Mouse (Mus musculus) forebrain, postnatal 0 days (tissue): ENCODE measurements around the gene Plod2. TPM values are rescaled to one million over a fixed set of nuclear protein-coding genes. Genes with fewer than 3 reads are reported as not detected.

Experiments used
- ATAC-seq: fragments of 200-750 bp; cut with Nextera tagmentation; 2 replicates; pipeline ENCODE4 v1.8.0; 2017; ENCODE audit warnings: mild to moderate bottlenecking, moderate library complexity
- DNase-seq: peaks from one replicate; pipeline ENCODE4 v3.0.0-alpha.2; 2015
- H3K27ac ChIP-seq: fragments of 300-500 bp; sonication (generic); 2 replicates; pipeline ENCODE4 v1.5.1; 2014; ENCODE audit warnings: low read depth, mild to moderate bottlenecking, antibody characterized with exemption, low read length, moderate library complexity, mixed read lengths
- H3K27me3 ChIP-seq: fragments of 300-500 bp; sonication (generic); 2 replicates; pipeline ENCODE4 v1.6.1; 2014; ENCODE audit warnings: mild to moderate bottlenecking, low read length, mixed read lengths; ENCODE audit not compliant: insufficient read depth
- H3K36me3 ChIP-seq: fragments of 300-500 bp; sonication (generic); 2 replicates; pipeline ENCODE4 v1.6.1; 2014; ENCODE audit warnings: mild to moderate bottlenecking, moderate library complexity; ENCODE audit not compliant: insufficient read depth
- H3K4me1 ChIP-seq: fragments of 300-500 bp; sonication (generic); 2 replicates; pipeline ENCODE4 v1.6.1; 2014; ENCODE audit warnings: antibody characterized with exemption; ENCODE audit not compliant: insufficient read depth
- H3K4me2 ChIP-seq: fragments of 300-500 bp; sonication (generic); 2 replicates; pipeline ENCODE4 v1.6.1; 2014; ENCODE audit warnings: low read depth, mild to moderate bottlenecking, moderate library complexity
- H3K4me3 ChIP-seq: fragments of 300-500 bp; sonication (generic); 2 replicates; pipeline ENCODE4 v1.5.1; 2014; ENCODE audit warnings: low read depth, low read length, mixed read lengths
- H3K9ac ChIP-seq: fragments of 300-500 bp; sonication (generic); 2 replicates; pipeline ENCODE4 v1.6.1; 2014; ENCODE audit warnings: mild to moderate bottlenecking
- H3K9me3 ChIP-seq: fragments of 300-500 bp; sonication (generic); 2 replicates; pipeline ENCODE4 v1.6.1; 2016; ENCODE audit warnings: low read length
- CTCF ChIP-seq: sonication (generic); IDR thresholded peaks from 2 replicates; pipeline ENCODE4 v1.5.1; 2016; ENCODE audit warnings: antibody characterized with exemption, control low read depth, low read depth
- WGBS: fragments of 180-500 bp; shearing (Covaris S2); extraction: QIAGEN DNeasy Blood & Tissue Kit; methylation state at CpG from one replicate; pipeline ENCODE4 v1.1.7; 2014; 5-methylcytosine and 5-hydroxymethylcytosine counted together
- polyA plus RNA-seq: library from polyadenylated mRNA; unstranded; fragments of >200 nt; fragmentation: Nextera tagmentation; extraction: Ambion mirVana; gene quantifications from 2 replicates; pipeline ENCODE4 v1.2.1, GENCODE M21; 2015
- total RNA-seq: library from RNA; depleted of rRNA; stranded (reverse); fragments of >200 nt; gene quantifications from 2 replicates; pipeline ENCODE4 v1.2.3, GENCODE M21; 2014

Gene Plod2
- total and polyA plus RNA-seq, 2 experiments from 2014 or later, result 6.2 to 17.4 TPM

DNA sequence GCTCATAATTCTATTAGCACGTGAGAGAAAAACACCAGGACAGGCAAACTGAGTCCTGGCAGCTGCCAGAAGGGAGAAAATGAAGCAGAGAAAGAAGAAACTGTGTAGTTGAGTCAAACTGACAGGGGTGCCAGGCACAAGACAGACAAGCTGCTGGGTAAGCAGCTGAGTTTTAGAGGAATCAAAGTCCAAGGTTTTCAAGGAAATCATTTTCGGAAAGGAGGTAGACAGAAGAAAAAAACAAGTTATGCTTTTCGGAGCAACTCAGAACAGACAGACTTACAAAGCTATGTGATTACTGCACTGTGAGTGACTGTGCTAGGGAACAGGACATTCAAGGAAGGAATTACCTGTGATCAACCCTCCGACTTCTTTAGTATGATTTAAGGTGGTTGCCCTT is 17.5 kb upstream of the Plod2 start:
- Histone ChIP-seq H3K9me3 (no peaks in the 10 kb centered on the region), H3K27ac (no peak overlapping the region), H3K36me3 (no peaks in the 10 kb centered on the region), H3K4me2 (no peak overlapping the region), H3K27me3 (no peaks in the 10 kb centered on the region), H3K4me1 (no peaks in the 10 kb centered on the region), H3K4me3 (no peak overlapping the region), H3K9ac (no peak overlapping the region)
- 84% methylated on average over 4 of the region's 4 CpGs for WGBS
- no peak for DNase-seq
- no peak for ATAC-seq
- no peak for TF ChIP-seq CTCF

DNA sequence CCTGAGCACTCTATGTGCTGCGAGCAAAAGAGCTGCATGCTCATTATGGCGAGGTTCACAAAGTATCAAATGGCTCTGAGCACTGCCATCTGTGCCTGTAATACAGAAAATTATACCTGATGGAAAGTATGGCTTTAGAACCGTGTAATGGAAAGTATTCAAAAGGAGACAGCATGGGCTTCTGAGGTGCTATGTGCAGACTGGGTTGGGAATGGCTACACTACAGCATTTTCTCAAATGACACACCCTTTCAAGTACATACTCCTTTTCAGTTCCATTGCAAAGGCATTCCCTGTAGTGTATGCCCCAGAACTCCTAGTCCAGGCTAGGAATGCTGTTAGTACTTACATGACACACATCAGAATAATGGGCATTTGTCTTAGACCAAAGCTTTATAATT is 12.0 kb upstream of the Plod2 start:
- Histone ChIP-seq H3K9ac (no peak overlapping the region), H3K27me3 (no peaks in the 10 kb centered on the region), H3K27ac (no peak overlapping the region), H3K4me2 (no peak overlapping the region), H3K9me3 (no peaks in the 10 kb centered on the region), H3K4me1 (no peaks in the 10 kb centered on the region), H3K4me3 (no peak overlapping the region), H3K36me3 (no peaks in the 10 kb centered on the region)
- no peak for DNase-seq
- 60% methylated on average over 3 of the region's 3 CpGs for WGBS
- ATAC-seq, result no peak
- TF ChIP-seq CTCF, result no peak

DNA sequence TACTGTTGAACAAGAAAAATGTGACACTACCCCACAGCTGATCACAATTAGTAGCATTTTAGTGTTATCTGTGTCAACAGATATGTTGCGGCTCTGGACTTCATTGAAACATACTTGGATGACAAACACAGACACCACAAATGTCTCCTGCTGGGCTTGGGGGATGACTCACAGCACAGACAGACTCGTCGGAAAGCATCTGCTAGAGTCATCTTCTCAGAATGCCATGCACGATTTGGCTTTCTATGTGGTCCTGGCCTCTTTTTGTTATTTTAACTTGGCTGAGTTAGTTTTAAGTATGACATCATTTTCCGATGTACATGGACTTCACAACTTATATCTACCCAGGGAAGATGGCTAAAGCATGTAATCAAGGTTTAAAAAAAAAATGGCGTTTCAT is 4.3 kb upstream of the Plod2 start:
- Histone ChIP-seq H3K27me3 (no peaks in the 10 kb centered on the region), H3K27ac (no peak overlapping the region), H3K36me3 (no peaks in the 10 kb centered on the region), H3K4me1 (no peaks in the 10 kb centered on the region), H3K4me3 (no peak overlapping the region), H3K9ac (no peak overlapping the region), H3K4me2 (no peak overlapping the region), H3K9me3 (no peaks in the 10 kb centered on the region)
- 36% methylated on average over 6 of the region's 6 CpGs for WGBS
- DNase-seq (peak; percentile 25), ATAC-seq (no peak)
- no peak for TF ChIP-seq CTCF

DNA sequence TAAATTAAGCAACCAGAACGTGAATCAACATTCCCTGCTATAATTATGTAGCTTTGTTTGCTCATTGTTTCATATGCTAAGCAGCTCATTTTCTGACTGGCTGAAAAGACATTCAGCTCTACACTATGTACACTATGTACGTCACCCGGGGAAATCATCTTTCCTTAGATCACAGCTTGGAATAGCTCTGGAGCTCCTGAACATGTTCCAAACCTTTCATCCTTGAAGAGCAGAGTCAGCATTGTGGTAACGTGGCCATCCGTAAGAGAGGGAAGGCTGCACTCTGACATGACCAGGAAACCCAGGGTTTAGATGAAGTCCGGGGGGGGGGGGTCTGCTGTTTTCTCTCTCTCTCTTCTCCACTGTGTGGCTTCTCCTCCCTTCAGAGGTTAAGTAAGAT is 3.8 kb upstream of the Plod2 start:
- 18% methylated on average over 6 of the region's 6 CpGs for WGBS
- H3K36me3 ChIP-seq, result no peaks in the 10 kb centered on the region

DNA sequence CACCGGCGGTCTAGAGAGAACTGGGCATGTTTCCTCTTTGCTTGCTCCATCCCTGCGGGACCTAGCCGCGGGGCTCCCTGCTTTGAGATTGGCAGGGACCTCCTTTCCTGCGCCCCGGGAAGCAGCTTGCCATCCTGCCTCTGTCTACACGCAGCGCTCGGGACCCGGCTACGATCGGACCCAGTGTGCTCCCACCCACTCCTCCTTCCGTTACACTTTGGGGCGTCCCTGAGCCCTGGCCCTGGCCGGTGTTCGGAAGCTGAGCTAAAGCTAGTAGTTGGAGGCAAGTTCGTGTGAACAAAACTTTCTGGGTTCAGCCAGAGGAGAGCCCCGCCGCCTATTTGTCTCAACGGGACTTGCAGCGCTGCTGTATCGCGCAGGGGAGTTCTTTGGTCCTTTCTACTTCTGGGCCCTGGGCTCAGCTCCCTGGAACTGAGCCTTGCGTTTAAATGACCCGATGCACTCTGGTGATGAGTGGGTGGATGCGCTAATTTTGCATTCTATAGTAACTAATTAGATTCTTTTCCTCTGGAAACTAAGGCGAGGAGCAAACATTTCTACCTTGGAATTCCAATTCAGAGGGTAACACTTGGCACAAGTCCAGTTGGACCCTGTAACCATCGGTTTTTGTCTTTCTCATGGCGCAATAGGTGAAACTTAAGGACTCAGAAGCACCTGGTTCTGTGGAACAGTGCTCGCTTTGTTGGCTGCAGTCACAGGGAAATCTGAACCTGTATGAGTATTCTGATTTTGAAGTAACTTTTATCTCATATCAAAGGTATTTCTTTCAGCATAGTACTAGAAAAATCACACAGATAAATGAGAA is 781 bp downstream of the Plod2 start:
- peak; percentile 45 for TF ChIP-seq CTCF
- Histone ChIP-seq H3K9ac (peak overlapping the region; percentile 81), H3K4me1 (no peaks in the 10 kb centered on the region), H3K27me3 (no peaks in the 10 kb centered on the region), H3K36me3 (no peaks in the 10 kb centered on the region), H3K27ac (peak overlapping the region; percentile 69), H3K9me3 (no peaks in the 10 kb centered on the region), H3K4me2 (peak overlapping the region; percentile 90), H3K4me3 (peak overlapping the region; percentile 86)
- ATAC-seq (peak; percentile 62), DNase-seq (peak; percentile 61)
- WGBS, result 2% methylated on average over 31 of the region's 31 CpGs

More for the DNA sequence above, 3.8 kb upstream of the Plod2 start:
- Histone ChIP-seq H3K27me3 (no peaks in the 10 kb centered on the region), H3K4me1 (no peaks in the 10 kb centered on the region), H3K4me2 (0 out of 2 replicates have a peak overlapping the region, but pooled peaks have one; percentile 6), H3K9me3 (no peaks in the 10 kb centered on the region), H3K27ac (no peak overlapping the region), H3K4me3 (no peak overlapping the region), H3K9ac (no peak overlapping the region)
- ATAC-seq, result no peak
- TF ChIP-seq CTCF, result no peak
- peak; percentile 32 for DNase-seq

DNA sequence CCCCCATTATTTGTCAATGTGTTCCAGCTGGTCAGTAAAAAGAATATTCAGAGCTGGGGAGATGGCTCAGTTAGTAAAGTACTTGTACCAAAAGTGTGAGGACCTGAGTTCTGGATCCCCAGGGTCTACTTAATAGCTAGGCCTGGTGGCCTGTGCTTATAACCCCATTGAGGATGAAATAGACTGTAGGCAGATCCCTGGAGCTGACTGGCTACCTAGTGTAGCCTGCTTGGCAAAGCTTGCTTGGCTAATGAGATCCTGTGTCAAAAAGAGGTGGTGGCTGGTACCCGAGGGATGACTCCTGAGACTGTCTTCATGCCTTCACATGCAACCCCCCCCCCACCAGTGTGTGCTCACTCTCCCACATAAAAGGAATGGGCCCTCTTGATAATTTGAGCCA is 2.1 kb downstream of the Plod2 start:
- Histone ChIP-seq H3K27me3 (no peaks in the 10 kb centered on the region), H3K9ac (no peak overlapping the region), H3K4me2 (no peak overlapping the region), H3K4me1 (no peaks in the 10 kb centered on the region), H3K4me3 (no peak overlapping the region), H3K9me3 (no peaks in the 10 kb centered on the region), H3K27ac (no peak overlapping the region), H3K36me3 (no peaks in the 10 kb centered on the region)
- DNase-seq, result no peak
- no peak for TF ChIP-seq CTCF
- no peak for ATAC-seq
- WGBS, result 70% methylated on average over 1 of the region's 1 CpGs

DNA sequence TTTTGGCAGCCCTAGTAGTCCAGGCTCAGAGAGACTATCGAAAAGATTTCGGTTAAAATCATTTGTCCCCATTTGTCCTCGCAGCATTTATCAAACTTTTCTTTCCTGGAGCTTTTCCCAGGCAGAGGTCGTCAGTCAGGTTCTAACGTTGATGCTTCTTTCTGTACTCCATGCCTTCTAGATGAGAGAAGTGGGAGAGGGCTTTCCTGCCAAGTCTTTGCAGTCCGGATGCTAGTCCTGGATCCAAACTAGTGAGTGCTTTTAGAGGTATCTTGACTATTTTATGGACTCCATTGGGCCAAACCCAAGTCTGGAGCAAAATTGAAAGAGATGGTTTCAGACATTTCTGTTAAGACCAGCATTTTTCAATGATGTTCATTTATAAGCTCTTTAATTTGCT is 3.0 kb downstream of the Plod2 start:
- H3K27ac ChIP-seq, result no peak overlapping the region
- H3K9ac ChIP-seq, result no peak overlapping the region
- H3K4me2 ChIP-seq, result no peak overlapping the region
- no peaks in the 10 kb centered on the region for H3K4me1 ChIP-seq
- no peak for ATAC-seq
- no peaks in the 10 kb centered on the region for H3K27me3 ChIP-seq
- no peak for DNase-seq
- H3K36me3 ChIP-seq, result no peaks in the 10 kb centered on the region
- no peak overlapping the region for H3K4me3 ChIP-seq
- TF ChIP-seq CTCF, result no peak
- no peaks in the 10 kb centered on the region for H3K9me3 ChIP-seq
- WGBS, result 75% methylated on average over 6 of the region's 6 CpGs
